Mouse (Mus musculus) brain, embryonic 14.5 days (tissue): Measurements from ENCODE around the gene Slc25a42. TPM values are rescaled to one million over a fixed set of nuclear protein-coding genes. Genes with fewer than 3 reads are reported as not detected.
A peak's percentile ranks its signal among the peaks of the same experiment; 100 is the strongest.

Source experiments
- DNase-seq: peaks from one replicate; pipeline ENCODE4 v3.0.0-alpha.2; 2011; ENCODE audit warnings: low read depth
- CTCF ChIP-seq: fragments of 200-500 bp; IDR thresholded peaks from 2 replicates; pipeline ENCODE4 v1.5.1; 2012; ENCODE audit warnings: inconsistent platforms, mild to moderate bottlenecking, moderate library complexity, borderline replicate concordance; ENCODE audit not compliant: insufficient read depth, insufficient read length; ENCODE audit errors: extremely low read depth
- POLR2A ChIP-seq: fragments of 200-500 bp; IDR thresholded peaks from 2 replicates; pipeline ENCODE4 v1.6.1; 2012; ENCODE audit warnings: mild to moderate bottlenecking, inconsistent platforms, borderline replicate concordance; ENCODE audit not compliant: poor library complexity, insufficient read depth, insufficient read length, severe bottlenecking; ENCODE audit errors: extremely low read depth
- polyA plus RNA-seq: library from polyadenylated mRNA; depleted of rRNA; stranded (reverse); fragments of >200 nt; gene quantifications from 2 replicates; pipeline ENCODE4 v1.2.3, GENCODE M21; 2012

Slc25a42 gene
- polyA plus RNA-seq, 1 experiment, result 26.2 TPM

- peak; percentile 72 for DNase-seq
- TF ChIP-seq CTCF (peak; percentile 96), POLR2A (no peak)
These were observed 45.5 kb downstream of the Slc25a42 start for GRCm38 (mm10) chr8:70166504-70167110.

- DNase-seq, result no peak
- TF ChIP-seq CTCF (no peak), POLR2A (no peak)
These were observed 48.8 kb downstream of the Slc25a42 start for GRCm38 (mm10) chr8:70163316-70163715.

- TF ChIP-seq CTCF, result no peak
- TF ChIP-seq POLR2A, result no peak
- DNase-seq, result no peak
These were observed 52.1 kb downstream of the Slc25a42 start for GRCm38 (mm10) chr8:70160015-70160414.

GRCm38 (mm10) chr8:70159211-70159610, 52.9 kb downstream of the Slc25a42 start:
- TF ChIP-seq CTCF (no peak), POLR2A (no peak)
- DNase-seq, result no peak

GRCm38 (mm10) chr8:70158069-70158853, 53.8 kb downstream of the Slc25a42 start:
- DNase-seq, result peak; percentile 92
- no peak for TF ChIP-seq POLR2A
- no peak for TF ChIP-seq CTCF

GRCm38 (mm10) chr8:70157240-70157800, 54.8 kb downstream of the Slc25a42 start:
- DNase-seq, result no peak
- no peak for TF ChIP-seq POLR2A
- TF ChIP-seq CTCF, result no peak

- DNase-seq, result peak; percentile 92
- no peak for TF ChIP-seq POLR2A
- no peak for TF ChIP-seq CTCF
These were observed 59.4 kb downstream of the Slc25a42 start for GRCm38 (mm10) chr8:70152537-70153257.

GRCm38 (mm10) chr8:70150158-70150557, 61.9 kb downstream of the Slc25a42 start:
- no peak for TF ChIP-seq POLR2A
- TF ChIP-seq CTCF, result no peak
- no peak for DNase-seq

- TF ChIP-seq CTCF, result no peak
- no peak for TF ChIP-seq POLR2A
- no peak for DNase-seq
These were observed 64.2 kb downstream of the Slc25a42 start for GRCm38 (mm10) chr8:70147678-70148607.

GRCm38 (mm10) chr8:70139981-70140380, 72.1 kb downstream of the Slc25a42 start:
- TF ChIP-seq POLR2A (no peak), CTCF (no peak)
- no peak for DNase-seq
